Comparison of ENCODE assay signal across 17 mouse cellular contexts in genomic region chr19:38002816-38003215, GRCm38 (mm10).
"Had no signal": no experiment of that assay in that cellular context is flagged by ENCODE, and none has a peak within 500 bp of the region (broad histone marks: within the 10 kb centered on the region; RNA-seq: fewer than 3 reads in every experiment).

No protein-coding gene starts in this region.

- H3K36me3 ChIP-seq: liver, embryonic 15.5 days; lung, embryonic 15.5 days; midbrain, embryonic 13.5 days; midbrain, embryonic 15.5 days; neural tube, embryonic 13.5 days; stomach, embryonic 15.5 days had no signal

- H3K27ac ChIP-seq: liver, embryonic 15.5 days; macrophage; midbrain, embryonic 13.5 days; midbrain, embryonic 15.5 days; neural tube, embryonic 13.5 days; stomach, embryonic 15.5 days had no signal

- H3K4me2 ChIP-seq: liver, embryonic 15.5 days; lung, embryonic 15.5 days; midbrain, embryonic 11.5 days; midbrain, embryonic 13.5 days; midbrain, embryonic 15.5 days; neural tube, embryonic 13.5 days; stomach, embryonic 15.5 days had no signal

- H3K4me3 ChIP-seq: liver, embryonic 15.5 days; lung, embryonic 15.5 days; midbrain, embryonic 13.5 days; midbrain, embryonic 15.5 days; neural tube, embryonic 13.5 days; stomach, embryonic 15.5 days had no signal

- DNase-seq: lung, adult 2 months; lung, postnatal 14 days; lung, postnatal 36 days; right cerebral cortex, postnatal 14 days; thymus, adult 2 months; thymus, postnatal 25 days; thymus, postnatal 4 days had no signal

- ATAC-seq: lung, postnatal 0 days; midbrain, embryonic 13.5 days; midbrain, embryonic 15.5 days had no signal

- H3K9me3 ChIP-seq: liver, embryonic 15.5 days; lung, embryonic 15.5 days; midbrain, embryonic 13.5 days; midbrain, embryonic 15.5 days; neural tube, embryonic 13.5 days; stomach, embryonic 15.5 days had no signal

- H3K27me3 ChIP-seq: liver, embryonic 15.5 days; lung, embryonic 15.5 days; midbrain, embryonic 13.5 days; midbrain, embryonic 15.5 days; neural tube, embryonic 13.5 days; stomach, embryonic 15.5 days had no signal

- H3K4me1 ChIP-seq: liver, embryonic 15.5 days; megakaryocyte, embryonic 14.5 days; midbrain, embryonic 13.5 days; midbrain, embryonic 15.5 days had no signal

- H3K9ac ChIP-seq: liver, embryonic 15.5 days; lung, embryonic 15.5 days; midbrain, embryonic 13.5 days; midbrain, embryonic 15.5 days; neural tube, embryonic 13.5 days; stomach, embryonic 15.5 days had no signal
